Mouse (Mus musculus) CH12.LX (cell line): ENCODE results near the gene Alg2.

Experiments
- CTCF ChIP-seq, 2 experiments: IDR thresholded peaks in 1 of 2; conservative IDR thresholded peaks in 1 of 2; 2 replicates each; pipeline ENCODE4 v1.5.1; 2011 to 2012; ENCODE audit warnings: low read depth in 2 of 2, low read length in 2 of 2, improper control_type of control experiment in 1 of 2, inconsistent platforms in 1 of 2, mild to moderate bottlenecking in 1 of 2, moderate library complexity in 1 of 2
- ELF1 ChIP-seq: IDR thresholded peaks from 2 replicates; pipeline ENCODE4 v1.6.1; 2014; ENCODE audit warnings: low read depth, mild to moderate bottlenecking, inconsistent platforms, low read length, improper control_type of control experiment
- ETS1 ChIP-seq: conservative IDR thresholded peaks from 2 replicates; pipeline ENCODE4 v1.6.1; 2012; ENCODE audit warnings: low read depth, mild to moderate bottlenecking, inconsistent platforms, low read length, improper control_type of control experiment, moderate library complexity
- MXI1 ChIP-seq: IDR thresholded peaks from 2 replicates; pipeline ENCODE4 v1.6.1; 2011; ENCODE audit warnings: mild to moderate bottlenecking, low read depth, low read length, improper control_type of control experiment
- POLR2AphosphoS2 ChIP-seq: IDR thresholded peaks from 2 replicates; pipeline ENCODE4 v1.6.1; 2011; ENCODE audit warnings: low read depth, low read length, improper control_type of control experiment

DNA sequence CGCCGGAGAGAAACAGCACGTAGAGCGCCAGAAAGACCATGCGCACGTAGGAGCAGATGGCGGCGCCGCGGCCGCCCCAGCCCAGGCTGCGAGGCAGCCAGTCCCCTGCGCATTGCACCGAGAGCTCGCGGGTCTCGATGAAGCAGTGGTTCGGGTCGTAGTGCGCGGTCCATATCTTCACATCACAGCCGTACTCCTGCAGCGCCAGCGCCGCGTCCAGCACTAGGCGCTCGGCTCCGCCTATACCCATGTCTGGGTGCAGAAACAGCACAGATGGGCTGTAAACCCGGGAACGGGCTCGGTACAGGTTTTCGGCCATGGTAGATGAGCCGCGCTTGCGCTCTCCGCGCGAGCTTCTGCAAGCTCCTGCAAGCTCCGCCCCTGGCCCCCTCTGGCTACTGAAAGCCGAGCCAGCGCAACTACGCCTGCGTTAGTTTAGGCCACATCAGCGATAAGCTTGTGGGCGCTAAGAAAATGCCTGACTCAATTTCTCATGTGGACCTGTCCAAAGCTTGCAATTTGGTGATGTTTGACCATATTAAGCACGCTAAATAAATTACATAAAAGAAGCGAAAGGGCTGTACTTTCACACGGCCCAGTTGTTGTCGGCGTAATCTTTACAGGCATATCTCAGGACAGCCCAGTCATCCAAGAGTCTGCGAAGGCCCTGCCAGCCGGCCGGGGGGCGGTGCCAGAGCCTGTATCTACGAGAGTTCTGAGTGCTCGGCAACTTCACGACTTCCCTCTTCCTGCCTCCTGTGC lies at the start of gene Alg2, which contains the start of gene Sec61b:
- peak; percentile 84; the same call in 1 of the 2 replicates for TF ChIP-seq MXI1
- peak; percentile 76 for TF ChIP-seq ELF1
- TF ChIP-seq POLR2AphosphoS2, result peak; percentile 95; the same call in 1 of the 2 replicates
- TF ChIP-seq ETS1, result no peak
- no peak; a peak in 1 of 4 replicates for TF ChIP-seq CTCF (conservative IDR thresholded peaks at IDR 0.05 in 1 of 2, IDR thresholded peaks at IDR 0.05 in 1 of 2; ENCODE audit: low read depth in 2 of 2, low read length in 2 of 2)
